Mouse (Mus musculus) intestine, embryonic 15.5 days (tissue): ENCODE results near the gene Gpank1. TPM values are rescaled to one million over a fixed set of nuclear protein-coding genes. Genes with fewer than 3 reads are reported as not detected.
A peak's percentile ranks its signal among the peaks of the same experiment; 100 is the strongest.

Experiments used
- ATAC-seq: fragments of 200-750 bp; cut with Nextera tagmentation; 2 replicates; pipeline ENCODE4 v1.8.0; 2017; ENCODE audit warnings: moderate TSS enrichment, moderate library complexity
- H3K27ac ChIP-seq: fragments of 300-500 bp; sonication (generic); 2 replicates; pipeline ENCODE4 v1.5.1; 2015; ENCODE audit warnings: mild to moderate bottlenecking, inconsistent platforms
- H3K27me3 ChIP-seq: fragments of 300-500 bp; sonication (generic); replicated peaks from 2 replicates; pipeline ENCODE4 v1.6.1; 2015; ENCODE audit warnings: inconsistent platforms
- H3K36me3 ChIP-seq: fragments of 300-500 bp; sonication (generic); 2 replicates; pipeline ENCODE4 v1.6.1; 2015; ENCODE audit warnings: inconsistent platforms
- H3K4me1 ChIP-seq: fragments of 300-500 bp; sonication (generic); replicated peaks from 2 replicates; pipeline ENCODE4 v1.6.1; 2015; ENCODE audit warnings: inconsistent platforms
- H3K4me2 ChIP-seq: fragments of 300-500 bp; sonication (generic); replicated peaks from 2 replicates; pipeline ENCODE4 v1.6.1; 2015; ENCODE audit warnings: mild to moderate bottlenecking, inconsistent platforms
- H3K4me3 ChIP-seq: fragments of 300-500 bp; sonication (generic); replicated peaks from 2 replicates; pipeline ENCODE4 v1.5.1; 2015; ENCODE audit warnings: inconsistent platforms
- H3K9ac ChIP-seq: fragments of 300-500 bp; sonication (generic); 2 replicates; pipeline ENCODE4 v1.6.1; 2015; ENCODE audit warnings: inconsistent platforms
- H3K9me3 ChIP-seq: fragments of 300-500 bp; sonication (generic); 2 replicates; pipeline ENCODE4 v1.6.1; 2016; ENCODE audit warnings: inconsistent platforms
- WGBS: fragments of 180-500 bp; shearing (Covaris S2); methylation state at CpG from one replicate; pipeline ENCODE4 v1.1.7; 2015; 5-methylcytosine and 5-hydroxymethylcytosine counted together
- polyA plus RNA-seq: library from polyadenylated mRNA; unstranded; fragments of >200 nt; fragmentation: Nextera tagmentation; extraction: Ambion mirVana; gene quantifications from 2 replicates; pipeline ENCODE4 v1.2.1, GENCODE M21; 2015

Gpank1 gene
- polyA plus RNA-seq, 1 experiment from 2014 or later, result 17.7 TPM

DNA sequence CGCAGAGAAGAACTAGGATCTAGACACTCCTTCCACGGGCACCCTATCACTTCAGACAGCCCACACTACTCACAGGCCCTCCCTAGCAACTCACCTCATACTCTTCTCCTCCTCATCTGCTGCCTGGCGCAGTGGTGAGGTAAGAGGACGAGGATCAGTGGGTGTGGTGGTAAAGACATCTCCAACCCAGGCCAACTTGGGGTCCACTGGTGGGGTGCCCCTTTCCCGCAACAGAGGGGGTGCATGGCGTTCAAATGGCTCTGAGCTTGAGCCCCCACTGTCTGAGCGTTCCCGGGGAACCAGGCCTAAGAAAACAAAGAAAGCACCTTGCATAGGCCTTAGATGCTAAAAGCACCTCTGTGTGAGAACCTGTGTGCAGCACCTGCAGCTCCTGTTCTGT is 36.0 kb downstream of the Gpank1 start:
- ATAC-seq, result no peak
- WGBS, result 92% methylated on average over 8 of the region's 8 CpGs
- Histone ChIP-seq H3K36me3 (peaks cover 97% of the 10 kb centered on the region), H3K4me1 (peaks cover 4% of the 10 kb centered on the region), H3K27me3 (no peaks in the 10 kb centered on the region), H3K9me3 (no peaks in the 10 kb centered on the region), H3K9ac (no peak overlapping the region), H3K4me3 (no peak overlapping the region), H3K27ac (no peak overlapping the region), H3K4me2 (no peak overlapping the region)

DNA sequence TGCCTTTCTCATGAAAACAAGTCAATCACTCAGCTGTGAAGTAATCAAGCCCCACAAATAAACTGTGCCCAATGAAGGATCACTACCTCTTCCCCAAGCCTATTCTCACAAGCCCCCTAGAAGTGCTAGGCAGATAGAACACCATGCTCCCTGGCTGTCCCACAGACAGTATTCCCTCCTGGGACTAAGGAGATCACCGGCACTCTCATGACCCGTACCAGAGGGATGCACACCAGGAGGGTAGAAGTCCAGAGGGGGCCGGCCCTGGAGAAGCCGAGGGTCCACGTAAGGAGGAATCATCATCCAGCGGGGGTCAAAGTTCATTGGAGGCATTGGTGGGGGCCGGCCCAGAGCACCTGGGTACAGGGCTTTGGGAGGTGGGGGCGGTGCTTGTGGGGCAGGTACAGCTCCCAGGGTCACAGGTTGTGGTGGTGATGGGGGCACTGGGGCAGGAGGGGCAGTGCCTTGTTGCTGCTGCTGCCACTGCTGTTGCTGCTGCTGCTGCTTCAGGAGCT is 36.5 kb downstream of the Gpank1 start:
- no peak for ATAC-seq
- Histone ChIP-seq H3K9ac (no peak overlapping the region), H3K27me3 (no peaks in the 10 kb centered on the region), H3K4me2 (no peak overlapping the region), H3K27ac (no peak overlapping the region), H3K4me1 (peaks cover 8% of the 10 kb centered on the region), H3K36me3 (peaks cover 93% of the 10 kb centered on the region), H3K9me3 (no peaks in the 10 kb centered on the region), H3K4me3 (no peak overlapping the region)
- WGBS, result 87% methylated on average over 8 of the region's 8 CpGs

DNA sequence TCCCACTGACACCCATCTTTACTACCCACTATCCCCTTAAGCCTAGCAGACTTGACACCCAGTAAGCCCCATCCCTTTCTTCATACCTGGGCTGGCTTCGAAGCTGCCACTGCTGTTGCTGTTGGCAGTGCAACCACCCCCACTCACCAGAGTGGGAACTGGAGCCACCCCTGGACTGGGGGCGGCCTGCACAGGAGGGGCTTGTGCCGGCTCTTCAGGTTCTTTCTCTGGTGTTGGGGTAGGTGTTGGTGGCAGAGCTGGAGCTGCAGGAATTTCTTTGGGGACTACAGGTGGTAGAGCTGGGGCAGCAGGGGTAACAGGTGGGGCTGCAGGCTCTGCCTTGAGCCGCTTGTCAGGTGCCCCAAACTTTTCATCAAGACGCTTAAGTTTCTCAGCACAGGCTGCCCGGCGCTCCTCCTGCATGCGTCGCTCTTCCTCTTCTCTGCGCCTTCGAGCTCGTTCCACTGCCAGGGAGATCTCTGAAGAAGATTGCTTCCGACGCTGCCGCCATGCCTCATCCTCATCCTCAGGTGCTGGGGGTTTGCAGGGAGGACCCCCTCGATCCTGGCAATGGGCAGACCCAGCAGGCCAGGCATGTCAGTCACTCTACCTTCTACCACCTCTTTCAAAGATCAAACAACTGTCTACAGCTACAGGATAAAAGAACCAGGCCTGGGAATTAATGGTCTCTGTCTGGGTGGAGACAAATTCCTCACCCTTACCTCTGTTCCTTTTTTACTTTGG is 37.8 kb downstream of the Gpank1 start:
- no peak overlapping the region for H3K4me3 ChIP-seq
- ATAC-seq, result no peak
- H3K27me3 ChIP-seq, result no peaks in the 10 kb centered on the region
- no peak overlapping the region for H3K9ac ChIP-seq
- H3K27ac ChIP-seq, result no peak overlapping the region
- H3K9me3 ChIP-seq, result no peaks in the 10 kb centered on the region
- no peak overlapping the region for H3K4me2 ChIP-seq
- H3K4me1 ChIP-seq, result peaks cover 11% of the 10 kb centered on the region
- peaks cover 80% of the 10 kb centered on the region for H3K36me3 ChIP-seq
- WGBS, result 95% methylated on average over 16 of the region's 16 CpGs

DNA sequence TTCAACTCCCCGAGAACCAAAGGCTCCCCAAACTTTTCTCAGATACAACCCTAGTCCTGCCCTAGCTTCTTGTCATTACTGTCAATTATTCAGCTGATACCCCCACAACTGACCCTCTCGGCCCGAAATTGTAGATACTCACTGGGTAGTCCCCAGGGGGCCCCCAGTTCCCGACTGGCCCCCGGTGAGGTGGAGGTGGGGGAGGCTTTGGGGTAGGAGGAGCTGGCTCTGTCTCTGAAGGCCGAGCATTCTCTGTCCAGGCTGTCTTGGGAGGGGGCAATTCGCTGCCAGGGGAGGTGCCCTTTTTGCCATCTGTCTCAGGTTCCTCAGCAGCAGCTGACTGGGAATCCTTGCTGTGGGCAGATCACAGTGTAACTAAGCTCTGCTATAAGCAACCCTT is 38.4 kb downstream of the Gpank1 start:
- no peak overlapping the region for H3K4me2 ChIP-seq
- no peak overlapping the region for H3K27ac ChIP-seq
- H3K9ac ChIP-seq, result no peak overlapping the region
- no peaks in the 10 kb centered on the region for H3K27me3 ChIP-seq
- WGBS, result 84% methylated on average over 7 of the region's 7 CpGs
- H3K9me3 ChIP-seq, result no peaks in the 10 kb centered on the region
- H3K4me3 ChIP-seq, result no peak overlapping the region
- peaks cover 11% of the 10 kb centered on the region for H3K4me1 ChIP-seq
- peaks cover 74% of the 10 kb centered on the region for H3K36me3 ChIP-seq
- ATAC-seq, result no peak

DNA sequence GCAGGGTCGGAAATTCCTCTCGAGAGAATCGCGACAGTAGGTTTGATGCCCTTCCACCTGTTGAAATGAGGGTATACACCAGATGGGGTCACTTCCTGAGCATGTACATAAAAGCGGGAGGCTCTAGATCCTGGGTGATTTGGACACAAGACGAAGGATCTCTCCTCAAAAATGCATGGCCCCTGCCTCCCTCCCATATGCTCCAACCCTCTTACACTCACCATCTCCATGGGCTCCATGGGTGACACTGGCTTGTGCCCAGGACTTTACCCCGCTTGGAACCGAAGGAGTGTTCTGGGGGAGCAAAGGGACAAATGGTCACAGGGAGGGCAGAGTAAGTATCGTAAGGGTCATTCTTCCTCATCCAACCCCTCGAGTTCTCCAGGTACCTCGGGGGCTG is 40.2 kb downstream of the Gpank1 start:
- Histone ChIP-seq H3K36me3 (peaks cover 57% of the 10 kb centered on the region), H3K4me3 (no peak overlapping the region), H3K9me3 (no peaks in the 10 kb centered on the region), H3K9ac (no peak overlapping the region), H3K27ac (no peak overlapping the region), H3K27me3 (no peaks in the 10 kb centered on the region), H3K4me1 (peaks cover 17% of the 10 kb centered on the region), H3K4me2 (0 out of 2 replicates have a peak overlapping the region, but pooled peaks have one; percentile 82)
- 78% methylated on average over 11 of the region's 11 CpGs for WGBS
- no peak for ATAC-seq

DNA sequence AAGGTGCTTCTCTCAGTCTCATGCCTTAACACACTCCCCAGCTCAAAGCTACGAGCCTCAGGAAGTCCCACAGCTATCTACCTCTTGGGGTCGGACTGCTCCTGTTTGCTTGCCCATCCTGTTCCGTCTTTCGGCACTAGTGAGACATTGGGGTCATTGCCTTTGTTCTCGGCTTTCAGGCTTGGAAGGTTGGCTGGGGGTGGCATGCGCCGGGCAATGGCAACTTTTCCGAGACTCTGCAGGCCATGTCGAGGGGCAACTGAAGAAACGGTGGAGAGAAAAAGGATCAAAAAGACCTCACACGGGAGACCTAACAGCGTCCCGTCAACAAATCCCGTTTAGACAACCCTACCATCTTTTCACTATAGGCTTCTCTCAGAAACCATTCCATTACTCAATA is 40.9 kb downstream of the Gpank1 start:
- Histone ChIP-seq H3K36me3 (peaks cover 50% of the 10 kb centered on the region), H3K27ac (no peak overlapping the region), H3K4me1 (peaks cover 18% of the 10 kb centered on the region), H3K4me2 (peak overlapping the region; percentile 82), H3K27me3 (no peaks in the 10 kb centered on the region), H3K9ac (peak overlapping the region; percentile 5; the same call in 1 of the 2 replicates), H3K4me3 (peak overlapping the region; percentile 100), H3K9me3 (no peaks in the 10 kb centered on the region)
- 78% methylated on average over 14 of the region's 14 CpGs for WGBS
- no peak for ATAC-seq

DNA sequence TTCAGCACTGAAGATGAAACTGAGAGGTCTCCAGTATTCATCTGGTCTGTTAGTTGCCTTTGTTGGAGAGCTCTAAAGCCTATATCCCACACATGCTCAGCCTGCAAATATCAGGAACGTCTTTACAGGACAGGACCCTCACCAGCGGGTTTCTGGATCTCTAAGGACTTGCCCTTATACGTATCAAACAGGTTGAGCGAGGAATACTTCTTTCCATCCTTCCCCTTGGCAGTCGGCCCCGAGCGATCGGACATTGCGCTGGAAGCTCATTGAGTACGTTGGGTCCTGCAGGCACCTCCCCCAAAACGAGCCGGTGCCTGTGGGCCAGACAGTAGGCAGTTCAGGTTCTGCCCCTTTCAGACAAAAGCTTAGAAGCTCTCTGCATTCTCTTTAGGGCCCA is 41.5 kb downstream of the Gpank1 start:
- WGBS, result 24% methylated on average over 12 of the region's 12 CpGs
- no peak for ATAC-seq
- H3K27ac ChIP-seq, result no peak overlapping the region

DNA sequence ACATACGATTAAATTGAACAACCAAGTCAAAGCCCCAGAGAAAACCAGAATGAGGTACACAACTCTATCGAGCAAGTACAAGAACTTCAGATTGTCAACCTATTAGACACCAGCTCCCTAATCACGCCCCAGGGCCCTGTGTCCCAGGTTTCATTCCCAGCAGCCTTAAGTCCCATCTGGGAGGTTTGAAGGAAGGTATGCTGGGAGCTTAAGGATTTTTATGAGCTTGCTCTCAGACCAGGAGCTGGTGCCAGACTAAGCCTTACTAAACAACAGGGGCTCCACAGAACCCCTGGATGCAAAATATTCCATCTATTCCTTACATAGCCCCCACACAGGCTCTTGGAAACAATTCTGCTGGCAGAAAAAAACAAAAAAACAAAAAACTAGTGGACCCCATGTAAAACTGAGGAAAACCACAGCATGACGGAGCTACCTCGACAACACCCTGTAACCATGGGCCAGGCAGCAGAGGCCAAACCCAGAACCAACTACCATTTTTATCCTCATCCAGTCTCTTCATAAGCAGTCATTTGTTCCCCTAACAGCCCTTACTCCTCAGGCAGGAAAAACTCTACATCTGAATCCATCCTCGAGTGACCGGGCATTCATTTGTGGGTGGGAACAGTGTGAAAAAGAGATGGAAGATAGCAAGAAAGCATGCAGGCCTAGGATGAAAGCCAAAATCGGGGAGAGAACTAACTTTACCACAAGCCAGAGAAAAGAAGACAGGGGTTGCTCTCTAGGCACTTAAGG is 42.2 kb downstream of the Gpank1 start:
- H3K36me3 ChIP-seq, result peaks cover 36% of the 10 kb centered on the region
- WGBS, result 8% methylated on average over 8 of the region's 8 CpGs
- no peaks in the 10 kb centered on the region for H3K27me3 ChIP-seq
- no peaks in the 10 kb centered on the region for H3K9me3 ChIP-seq
- H3K9ac ChIP-seq, result peak overlapping the region; percentile 100
- H3K27ac ChIP-seq, result peak overlapping the region; percentile 94
- peak overlapping the region; percentile 100 for H3K4me3 ChIP-seq
- ATAC-seq, result no peak
- peaks cover 18% of the 10 kb centered on the region for H3K4me1 ChIP-seq
- H3K4me2 ChIP-seq, result peak overlapping the region; percentile 82

More for the DNA sequence above, 41.5 kb downstream of the Gpank1 start:
- H3K9me3 ChIP-seq, result no peaks in the 10 kb centered on the region
- peaks cover 44% of the 10 kb centered on the region for H3K36me3 ChIP-seq
- no peaks in the 10 kb centered on the region for H3K27me3 ChIP-seq
- H3K4me1 ChIP-seq, result peaks cover 18% of the 10 kb centered on the region
- peak overlapping the region; percentile 100 for H3K9ac ChIP-seq
- H3K4me3 ChIP-seq, result peak overlapping the region; percentile 100
- H3K4me2 ChIP-seq, result peak overlapping the region; percentile 82

DNA sequence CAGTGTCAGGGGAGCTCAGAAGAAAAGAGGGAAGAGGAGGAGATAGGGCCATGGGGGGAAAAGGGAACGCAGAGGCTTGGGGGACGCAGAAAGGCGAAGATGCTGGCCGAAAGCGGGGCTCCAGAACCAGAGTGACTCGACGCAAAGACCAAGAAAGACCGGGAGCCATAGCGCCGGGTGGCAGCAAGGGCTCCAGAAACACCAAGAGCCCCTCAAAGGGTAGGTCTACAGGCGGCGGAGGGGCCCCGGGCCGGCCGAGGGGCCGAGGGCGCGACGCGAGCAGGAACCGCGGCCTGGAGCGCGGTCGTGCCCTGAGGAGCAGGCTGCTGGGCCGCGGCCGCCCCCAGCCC is 42.9 kb downstream of the Gpank1 start:
- Histone ChIP-seq H3K9me3 (no peaks in the 10 kb centered on the region), H3K9ac (peak overlapping the region; percentile 100), H3K4me3 (peak overlapping the region; percentile 100), H3K27ac (peak overlapping the region; percentile 94), H3K36me3 (peaks cover 30% of the 10 kb centered on the region), H3K4me1 (peaks cover 18% of the 10 kb centered on the region), H3K27me3 (no peaks in the 10 kb centered on the region), H3K4me2 (peak overlapping the region; percentile 82)
- under 1% methylated on average over 26 of the region's 28 CpGs for WGBS
- ATAC-seq, result no peak

DNA sequence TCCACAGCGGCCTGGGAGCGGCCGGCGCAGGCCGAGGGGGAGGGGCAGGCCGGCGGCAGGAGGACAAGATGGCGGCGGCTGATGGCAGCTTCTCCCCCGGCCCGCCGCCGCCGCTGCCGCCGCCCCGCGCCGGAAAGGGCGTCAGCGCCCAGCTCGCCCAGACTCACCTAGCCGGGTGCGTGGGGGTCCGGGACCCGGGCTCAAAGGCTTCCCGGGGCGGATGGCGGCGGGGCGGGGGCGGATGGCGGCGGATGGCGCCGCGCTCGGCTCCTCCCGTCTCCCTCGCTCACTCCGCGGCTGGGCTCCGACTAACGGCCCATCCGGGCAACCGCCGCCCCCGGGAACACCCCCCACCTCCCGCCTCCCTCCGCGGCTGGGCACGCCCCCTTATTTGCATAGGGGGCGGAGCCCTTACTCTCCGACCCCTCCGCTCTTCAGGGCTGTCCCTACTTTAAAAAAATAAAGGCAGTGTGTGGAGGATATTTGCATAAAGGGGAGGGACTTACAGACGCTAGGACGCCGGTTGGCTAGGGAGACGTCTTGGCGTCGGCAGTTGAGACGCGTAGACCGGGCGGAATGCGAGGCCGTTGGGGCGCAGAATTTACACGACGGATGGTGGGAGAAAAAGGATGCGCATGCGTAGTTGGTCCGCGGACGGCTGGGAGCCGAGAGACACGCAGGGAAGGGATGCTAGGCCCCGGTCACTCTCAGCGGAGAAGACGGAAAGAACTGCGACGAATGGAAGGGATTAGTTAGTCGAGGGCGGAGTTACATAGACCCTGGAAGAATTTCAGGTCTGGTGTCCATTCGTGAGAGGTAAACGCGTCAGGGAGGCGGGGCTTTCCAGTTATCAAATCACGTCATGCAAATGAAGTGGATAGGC is 43.6 kb downstream of the Gpank1 start, which contains the start of gene Prrc2a:
Gene Prrc2a, minus strand, starts transcription at position 330 of the 883 bp plus-strand sequence.
- Histone ChIP-seq H3K9ac (peak within 1 kb of the TSS; percentile 100), H3K36me3 (peaks cover 23% of the 10 kb centered on the region), H3K9me3 (no peaks in the 10 kb centered on the region), H3K4me3 (peak within 1 kb of the TSS; percentile 100), H3K4me2 (peak within 1 kb of the TSS; percentile 82), H3K27me3 (no peaks in the 10 kb centered on the region), H3K4me1 (peaks cover 18% of the 10 kb centered on the region), H3K27ac (peak within 1 kb of the TSS; percentile 98)
- peak; percentile 98 for ATAC-seq
- whole genome bisulfite sequencing, result under 1% methylated on average over 68 of the region's 89 CpGs

DNA sequence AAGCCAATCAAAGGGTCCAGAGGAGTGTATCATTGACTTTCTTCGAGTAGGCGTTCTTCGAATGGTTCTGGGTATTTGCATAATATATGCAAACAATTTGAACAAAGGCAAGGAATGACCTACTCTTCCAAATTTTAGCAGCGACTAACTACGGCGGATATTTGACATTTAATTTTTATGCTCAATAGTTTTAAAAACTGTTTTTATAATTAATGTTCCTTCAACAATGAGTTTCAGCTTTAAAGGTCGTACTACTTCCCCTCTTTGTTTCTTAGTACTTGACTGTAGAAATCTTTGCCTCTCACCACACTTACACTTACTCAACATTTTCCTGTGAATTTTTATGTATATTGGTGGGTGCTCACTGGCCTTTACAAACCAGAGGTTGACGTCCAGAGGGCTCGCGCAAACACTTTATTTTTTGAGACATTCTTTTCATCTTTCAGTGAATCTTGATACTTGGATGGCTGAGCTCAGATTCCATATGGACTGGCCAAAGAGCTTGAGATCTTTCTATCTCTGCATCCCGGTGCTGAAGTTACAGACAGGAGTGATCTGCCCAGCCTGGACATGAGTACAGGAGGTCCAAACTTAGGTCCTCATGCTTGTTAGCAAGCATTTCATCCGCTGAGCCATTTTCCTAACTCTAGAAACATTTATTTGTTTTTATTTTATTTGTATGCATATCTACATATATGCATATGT is 44.3 kb downstream of the Gpank1 start:
- H3K4me2 ChIP-seq, result peak overlapping the region; percentile 50
- no peaks in the 10 kb centered on the region for H3K27me3 ChIP-seq
- ATAC-seq, result no peak; the same call in 1 of the 2 replicates
- H3K27ac ChIP-seq, result peak overlapping the region; percentile 98
- 16% methylated on average over 12 of the region's 12 CpGs for WGBS
- no peaks in the 10 kb centered on the region for H3K9me3 ChIP-seq
- peaks cover 15% of the 10 kb centered on the region for H3K36me3 ChIP-seq
- H3K4me3 ChIP-seq, result peak overlapping the region; percentile 100
- H3K4me1 ChIP-seq, result peaks cover 18% of the 10 kb centered on the region
- H3K9ac ChIP-seq, result peak overlapping the region; percentile 3; the same call in 1 of the 2 replicates
